Mouse (Mus musculus) hematopoietic multipotent progenitor cell, adult 10-12 weeks (in vitro differentiated cells): Measurements from ENCODE around the gene Tek. TPM values are rescaled to one million over a fixed set of nuclear protein-coding genes. Genes with fewer than 3 reads are reported as not detected.

Source experiments
- polyA plus RNA-seq: library from polyadenylated mRNA; stranded (reverse); fragments of >175 nt; gene quantifications from 2 replicates; pipeline ENCODE4 v1.2.3, GENCODE M21; 2012; ENCODE audit warnings: low replicate concordance

The Tek gene
- 0.15 TPM in 1 of 2 replicates, not detected in the other for polyA plus RNA-seq

GRCm38 (mm10) chr4:94738838-94739731, at the start of gene Tek:
TSS of gene Tek (plus strand) at chr4:94739289.

Other genes with a start within 250 kb of the Tek start
- not detected in 2 replicates for gene Gm10306, start 182.7 kb upstream of the Tek start, polyA plus RNA-seq
- gene Caap1, start 182.5 kb upstream of the Tek start, polyA plus RNA-seq: 2.6 and 4.1 TPM in 2 replicates
- 43.2 and 105 TPM in 2 replicates for gene Plaa, start 136.0 kb upstream of the Tek start, polyA plus RNA-seq
- gene Ift74, start 124.8 kb upstream of the Tek start, polyA plus RNA-seq: 0.30 and 0.88 TPM in 2 replicates
- not detected in 2 replicates for gene Lrrc19, start 89.1 kb upstream of the Tek start, polyA plus RNA-seq
- gene Eqtn, start 189.6 kb downstream of the Tek start, polyA plus RNA-seq: not detected in 2 replicates
- 0.83 and 4.7 TPM in 2 replicates for gene Mysm1, start 239.8 kb downstream of the Tek start, polyA plus RNA-seq